Mouse (Mus musculus) left cerebral cortex, adult 8-10 months (tissue): ENCODE data around the gene Dna2. TPM values are rescaled to one million over a fixed set of nuclear protein-coding genes. Genes with fewer than 3 reads are reported as not detected.

ENCODE experiments used
- total RNA-seq, 4 experiments: library from RNA; stranded (reverse); gene quantifications; 2 replicates each; pipeline ENCODE4 v1.2.4; 2022

Dna2 gene
- total RNA-seq, 4 experiments from 2014 or later, result 1.1 to 2.3 (median 2.0) TPM

Other genes with a start within 250 kb of the Dna2 start
- 1 to 10 TPM; 2.7 to 6.4 (median 4.4) TPM for gene Stox1, start 220.9 kb upstream of the Dna2 start, total RNA-seq
- gene Ccar1, start 154.7 kb upstream of the Dna2 start, total RNA-seq, result 10 to 100 TPM; 43.2 to 52.6 (median 45.4) TPM
- 10 to 100 TPM; 13.0 to 18.6 (median 15.2) TPM for gene Tet1, start 38.0 kb upstream of the Dna2 start, total RNA-seq
- 10 to 100 TPM; 37.2 to 44.4 (median 39.9) TPM for gene Slc25a16, start 26.4 kb upstream of the Dna2 start, total RNA-seq
- 100 to 1,000 TPM in 1 of 4 experiments, 10 to 100 TPM in 3; 87.2 to 102 (median 93.0) TPM for gene Rufy2, start 33.2 kb downstream of the Dna2 start, total RNA-seq
- gene Hnrnph3, start 77.2 kb downstream of the Dna2 start, total RNA-seq, result 10 to 100 TPM; 45.0 to 55.4 (median 47.2) TPM
- gene Pbld2, start 77.3 kb downstream of the Dna2 start, total RNA-seq, result 1 to 10 TPM; 1.7 to 3.4 (median 2.6) TPM
- under 1 TPM in 3 of 4 experiments, not detected in 1; 0.14 to 0.91 (median 0.30) TPM for gene Pbld1, start 113.1 kb downstream of the Dna2 start, total RNA-seq
- gene Atoh7, start 152.6 kb downstream of the Dna2 start, total RNA-seq, result 1 to 10 TPM; 1.7 to 2.8 (median 2.3) TPM